Mouse (Mus musculus) thymus, postnatal 14 days (tissue): ENCODE data around the gene Cd200r2.
"Not testable (repeated sequence)": the region's sequence is repeated elsewhere in the genome, so short reads cannot be mapped to it uniquely, and the experiment has no call there.

ENCODE experiments used
- DNase-seq: peaks from one replicate; pipeline ENCODE4 v3.0.0; 2021

Cd200r2 gene

GRCm38 (mm10) chr16:44866797-44867196 lies at the start of gene Cd200r2:
Cd200r2 (plus strand) TSS chr16:44867097.
- no peak for DNase-seq

- no peak for DNase-seq
Observed at GRCm38 (mm10) chr16:44818010-44818409, 48.9 kb upstream of the Cd200r2 start.

GRCm38 (mm10) chr16:44820545-44820944 lies 46.4 kb upstream of the Cd200r2 start:
- no peak for DNase-seq

GRCm38 (mm10) chr16:44832286-44832685 lies 34.6 kb upstream of the Cd200r2 start:
- DNase-seq, result no peak

- not testable (repeated sequence) for DNase-seq
Observed at GRCm38 (mm10) chr16:44833189-44833588, 33.7 kb upstream of the Cd200r2 start.

- DNase-seq, result no peak
Observed at GRCm38 (mm10) chr16:44875178-44875577, 8.3 kb downstream of the Cd200r2 start.

- no peak for DNase-seq
Observed at GRCm38 (mm10) chr16:44876625-44877024, 9.7 kb downstream of the Cd200r2 start.

- DNase-seq, result no peak
Observed at GRCm38 (mm10) chr16:44877595-44877994, 10.7 kb downstream of the Cd200r2 start.

GRCm38 (mm10) chr16:44890814-44891213 lies 23.9 kb downstream of the Cd200r2 start:
- DNase-seq, result no peak

GRCm38 (mm10) chr16:44932016-44932415 lies 65.1 kb downstream of the Cd200r2 start:
- DNase-seq, result no peak

GRCm38 (mm10) chr16:44943468-44943867 lies 76.6 kb downstream of the Cd200r2 start, which contains the start of gene Cd200r3:
Cd200r3 (plus strand) TSS chr16:44943678.
- no peak for DNase-seq

GRCm38 (mm10) chr16:44951360-44952114 lies 84.6 kb downstream of the Cd200r2 start:
- DNase-seq, result no peak

- no peak for DNase-seq
Observed at GRCm38 (mm10) chr16:44962296-44962695, 95.4 kb downstream of the Cd200r2 start.

- no peak for DNase-seq
Observed at GRCm38 (mm10) chr16:44962777-44963176, 95.9 kb downstream of the Cd200r2 start.

GRCm38 (mm10) chr16:44964526-44965374 lies 97.9 kb downstream of the Cd200r2 start:
- no peak for DNase-seq

- no peak for DNase-seq
Observed at GRCm38 (mm10) chr16:44965428-44965827, 98.5 kb downstream of the Cd200r2 start.
